Mouse (Mus musculus): ENCODE results near the gene Mthfd1l.

Gene Mthfd1l

DNA sequence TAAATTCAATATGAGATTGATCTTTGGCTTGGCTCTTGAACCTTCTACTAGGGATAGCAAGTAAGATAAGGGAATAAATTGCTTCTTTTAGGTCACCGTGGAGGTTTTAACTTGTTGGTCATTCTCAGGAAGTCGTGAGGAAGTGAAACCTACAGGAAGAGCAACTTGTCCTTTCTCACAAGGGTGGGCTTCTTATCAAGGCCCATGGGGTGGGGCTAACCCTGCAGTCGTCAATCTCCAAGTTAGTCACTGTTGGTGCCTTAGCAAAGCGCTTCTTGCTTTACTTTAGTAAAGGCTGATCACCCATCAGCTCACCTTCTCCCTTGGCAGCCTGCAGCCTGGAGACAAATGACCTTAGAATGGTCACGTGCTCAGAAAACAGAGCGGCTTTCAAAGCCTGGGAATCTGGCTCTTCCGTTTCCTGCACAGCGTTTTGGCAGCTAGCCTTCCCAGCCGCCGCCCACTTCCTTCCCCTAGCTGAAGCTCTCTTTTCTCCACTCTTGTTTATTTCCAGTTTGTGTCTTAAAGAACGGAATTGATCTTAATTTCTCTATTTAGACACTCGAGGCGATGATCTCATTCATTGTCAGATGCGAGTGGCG, 106.8 kb downstream of the Mthfd1l start:
- peak; percentile 65 for DNase-seq (ENCODE audit: low read depth, low spot score)

- DNase-seq (ENCODE audit: low read depth, low spot score), result no peak
Observed at GRCm38 (mm10) chr10:4083609-4084008, 110.7 kb downstream of the Mthfd1l start.

DNA sequence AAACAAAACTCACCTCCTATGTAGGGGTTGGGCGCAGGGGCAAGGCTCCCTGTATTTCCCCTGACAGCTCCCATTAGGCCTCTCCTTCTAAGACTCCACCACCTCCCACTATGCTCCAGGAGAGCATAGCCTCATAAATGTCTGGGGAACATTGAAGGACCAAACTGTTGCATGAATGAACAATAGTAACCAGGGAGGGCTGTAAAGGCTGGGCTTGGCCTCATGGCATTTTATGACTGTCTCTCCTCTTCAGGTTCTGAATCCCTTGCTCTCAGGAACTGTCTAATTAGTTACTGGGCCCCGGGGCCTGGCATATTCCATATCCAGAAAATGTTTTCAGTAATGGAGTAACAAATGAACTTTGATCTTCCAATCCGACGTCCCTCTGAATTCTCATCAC, 112.0 kb downstream of the Mthfd1l start:
- no peak for DNase-seq (ENCODE audit: low read depth, low spot score)

DNA sequence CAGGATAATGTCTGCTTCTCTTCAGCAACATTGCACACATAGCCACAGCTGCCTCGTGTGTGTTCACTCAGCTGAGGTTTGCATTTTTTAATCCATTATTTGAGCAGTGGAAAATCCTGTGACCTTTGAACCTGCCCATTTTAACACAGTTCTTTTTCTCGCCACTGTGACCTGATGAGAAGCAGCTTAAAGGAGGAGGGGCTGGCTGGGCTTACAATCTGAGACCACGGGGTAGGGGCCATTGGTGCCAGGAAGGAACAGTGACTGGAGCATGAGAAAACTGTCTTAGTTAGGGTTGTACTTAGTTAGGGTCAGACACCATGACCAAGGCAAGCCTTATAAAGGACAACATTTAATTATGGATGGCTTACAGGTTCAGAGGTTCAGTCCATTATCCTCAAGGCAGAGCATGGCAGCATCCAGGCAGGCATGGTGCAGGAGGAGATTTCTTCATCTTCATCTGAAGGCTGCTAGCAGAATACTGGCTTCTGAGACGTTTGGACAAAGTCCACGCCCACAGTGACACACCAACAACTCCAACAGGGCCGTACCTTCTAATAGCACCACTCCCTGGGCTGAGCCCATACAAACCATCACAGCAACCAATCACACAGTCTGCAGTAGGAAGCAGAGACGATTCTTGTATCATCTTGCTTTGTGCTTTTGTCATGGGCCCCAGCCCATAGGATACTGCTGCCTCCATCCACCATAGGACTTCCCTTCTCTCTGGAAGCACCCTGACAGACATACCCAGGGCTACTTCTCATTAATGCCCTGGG, 112.6 kb downstream of the Mthfd1l start:
- DNase-seq (ENCODE audit: low read depth, low spot score), result no peak

- no peak for DNase-seq (ENCODE audit: low read depth, low spot score)
Observed at GRCm38 (mm10) chr10:4087563-4087962, 114.6 kb downstream of the Mthfd1l start.

GRCm38 (mm10) chr10:4088744-4089414, 116.0 kb downstream of the Mthfd1l start:
- no peak for DNase-seq (ENCODE audit: low read depth, low spot score)

DNA sequence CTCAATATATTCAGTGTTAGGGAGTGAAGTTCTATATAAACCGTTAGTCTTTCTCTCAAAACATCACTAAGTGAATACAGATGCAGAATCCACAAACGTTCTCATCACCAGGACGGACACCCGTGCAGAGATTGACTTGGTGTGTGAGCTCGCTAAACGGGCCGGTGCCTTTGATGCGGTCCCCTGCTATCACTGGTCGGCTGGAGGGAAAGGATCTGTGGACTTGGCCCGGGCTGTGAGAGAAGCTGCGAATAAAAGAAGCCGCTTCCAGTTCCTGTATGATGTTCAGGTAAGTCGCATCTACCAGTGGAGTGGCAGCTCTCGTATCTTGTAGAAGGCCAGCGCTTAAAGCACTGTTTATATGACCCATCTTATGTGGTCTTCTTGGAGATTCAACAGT, 117.0 kb downstream of the Mthfd1l start:
- DNase-seq (ENCODE audit: low read depth, low spot score), result no peak

DNA sequence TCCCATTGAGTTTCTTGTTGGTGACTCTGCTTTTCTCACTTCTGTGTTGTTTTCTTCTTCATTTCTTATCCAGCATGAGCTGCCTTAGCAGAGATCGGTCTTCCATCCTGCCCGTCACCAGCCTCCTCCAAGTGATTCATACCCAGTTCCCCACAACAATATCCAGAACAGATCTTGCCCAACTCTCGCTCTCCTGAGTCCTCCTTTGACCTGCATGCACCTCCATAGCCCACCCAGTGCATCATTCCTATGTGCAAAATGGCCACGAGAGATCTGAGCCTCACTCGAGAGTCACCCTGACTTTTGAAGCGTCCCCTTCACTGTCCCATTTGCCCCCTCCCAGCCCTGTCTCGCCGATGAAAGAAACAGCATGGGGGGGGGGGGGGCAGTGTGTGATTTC, 120.1 kb downstream of the Mthfd1l start:
- no peak for DNase-seq (ENCODE audit: low read depth, low spot score)

- no peak for DNase-seq (ENCODE audit: low read depth, low spot score)
Observed at GRCm38 (mm10) chr10:4094093-4094817, 121.3 kb downstream of the Mthfd1l start.

DNA sequence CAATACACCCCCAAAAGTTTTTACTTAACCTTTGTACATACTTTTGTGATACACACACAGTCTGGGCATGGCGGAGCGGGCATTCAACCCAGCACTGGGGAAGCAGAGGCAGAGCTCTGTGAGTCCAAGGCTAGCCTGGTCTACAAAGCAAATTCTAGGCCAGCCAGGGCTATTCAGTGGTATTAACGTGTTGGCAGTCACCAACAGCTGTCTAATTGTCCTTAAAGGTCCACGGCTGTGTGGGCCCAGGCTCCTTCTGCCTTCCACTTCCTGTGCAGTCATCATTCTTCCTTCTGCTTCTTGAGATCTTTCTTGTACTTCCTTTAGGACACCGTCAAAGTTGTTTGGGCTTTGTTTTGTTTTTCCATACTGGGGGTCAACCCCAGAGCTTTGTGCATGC, 123.2 kb downstream of the Mthfd1l start:
- DNase-seq (ENCODE audit: low read depth, low spot score), result no peak

DNA sequence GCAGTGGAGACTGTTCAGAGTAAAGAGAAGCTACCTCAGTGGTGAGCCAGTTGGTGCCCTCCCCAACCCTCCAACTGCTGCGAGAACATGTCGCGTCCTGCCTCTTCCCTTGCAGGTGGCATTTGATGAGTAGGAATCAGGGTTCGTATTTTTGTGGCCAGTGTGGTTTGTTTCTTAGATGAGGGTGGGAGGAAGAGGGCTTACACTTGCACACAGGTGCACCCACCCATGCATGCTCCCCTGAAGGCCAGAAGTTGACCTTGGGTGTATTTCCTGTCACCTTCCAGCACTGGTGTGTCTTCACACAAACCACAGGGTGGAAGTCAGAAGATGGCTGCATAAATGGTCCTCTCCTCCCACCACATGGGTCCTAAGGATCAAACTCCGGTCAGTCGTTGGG, 127.1 kb downstream of the Mthfd1l start:
- no peak for DNase-seq (ENCODE audit: low read depth, low spot score)

DNA sequence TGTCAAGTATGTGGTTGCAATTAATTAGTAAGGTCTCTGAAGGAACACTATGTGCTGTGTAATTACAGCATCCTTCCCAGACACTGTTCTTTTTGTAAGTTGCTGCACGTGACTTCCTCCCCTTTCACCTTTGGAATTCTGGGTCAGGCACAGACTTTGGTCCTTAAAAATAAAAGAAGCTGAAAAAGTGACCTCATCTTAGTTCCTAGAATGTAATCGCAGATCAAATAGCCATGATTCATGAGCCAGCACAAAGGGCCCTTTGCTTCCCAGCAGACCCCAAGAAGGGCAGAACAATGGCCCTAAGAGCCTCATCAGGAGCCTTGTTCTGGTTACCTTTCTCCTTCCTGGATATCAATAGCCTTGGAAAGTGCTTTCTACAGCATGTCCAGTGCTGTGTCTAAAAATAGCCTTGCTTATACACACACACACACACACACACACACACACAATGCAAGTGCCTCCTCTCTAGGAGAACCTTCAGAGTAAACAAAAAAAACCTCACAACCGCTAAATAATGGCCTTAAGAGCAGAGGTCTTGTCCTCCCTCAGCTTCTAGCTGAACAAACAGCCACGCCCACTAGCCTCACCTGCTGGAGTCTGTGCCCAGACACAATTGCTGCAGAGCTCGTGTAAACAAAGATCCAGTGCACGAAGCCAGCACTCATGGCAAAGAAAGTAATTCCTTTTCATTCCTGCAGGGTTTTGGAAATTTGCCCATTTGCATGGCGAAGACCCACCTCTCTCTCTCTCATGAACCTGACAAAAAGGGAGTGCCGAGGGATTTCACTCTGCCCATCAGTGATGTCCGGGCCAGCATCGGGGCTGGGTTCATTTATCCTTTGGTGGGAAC, 133.0 kb downstream of the Mthfd1l start:
- DNase-seq (ENCODE audit: low read depth, low spot score), result no peak

DNA sequence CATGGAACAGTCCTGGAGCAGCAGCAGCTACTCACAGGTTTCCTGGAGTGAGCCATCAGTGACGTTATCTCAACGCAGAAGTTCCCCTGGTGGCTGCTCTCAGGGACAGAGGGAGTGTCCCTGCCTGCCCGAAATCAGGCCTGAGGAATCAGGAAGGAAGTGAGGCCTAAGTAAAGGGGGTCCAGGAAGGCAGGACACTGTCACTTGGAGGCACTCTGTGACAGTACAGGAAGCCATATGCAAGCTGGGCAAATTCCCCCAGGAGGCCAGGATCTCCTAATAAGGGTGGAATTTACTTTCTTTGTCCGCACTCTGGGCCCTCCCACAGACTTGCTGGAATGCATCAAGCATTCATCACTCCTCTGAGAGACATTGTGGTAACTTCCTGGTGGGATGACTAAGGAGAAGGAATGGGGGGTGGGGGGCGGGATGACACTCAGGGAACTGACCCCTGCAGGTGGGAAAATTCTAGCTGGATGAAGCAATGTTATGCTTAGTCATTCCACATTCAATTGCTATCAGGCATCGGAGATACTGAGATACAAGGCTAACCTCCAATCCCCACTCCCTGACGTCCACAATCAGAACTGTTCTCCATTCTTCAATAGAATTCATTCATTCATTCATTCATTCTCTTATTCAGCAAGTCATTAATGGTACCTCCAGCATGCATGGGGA, 134.9 kb downstream of the Mthfd1l start:
- peak; percentile 30 for DNase-seq (ENCODE audit: low read depth, low spot score)

- DNase-seq (ENCODE audit: low read depth, low spot score), result no peak
Observed at GRCm38 (mm10) chr10:4108462-4108861, 135.5 kb downstream of the Mthfd1l start.

DNA sequence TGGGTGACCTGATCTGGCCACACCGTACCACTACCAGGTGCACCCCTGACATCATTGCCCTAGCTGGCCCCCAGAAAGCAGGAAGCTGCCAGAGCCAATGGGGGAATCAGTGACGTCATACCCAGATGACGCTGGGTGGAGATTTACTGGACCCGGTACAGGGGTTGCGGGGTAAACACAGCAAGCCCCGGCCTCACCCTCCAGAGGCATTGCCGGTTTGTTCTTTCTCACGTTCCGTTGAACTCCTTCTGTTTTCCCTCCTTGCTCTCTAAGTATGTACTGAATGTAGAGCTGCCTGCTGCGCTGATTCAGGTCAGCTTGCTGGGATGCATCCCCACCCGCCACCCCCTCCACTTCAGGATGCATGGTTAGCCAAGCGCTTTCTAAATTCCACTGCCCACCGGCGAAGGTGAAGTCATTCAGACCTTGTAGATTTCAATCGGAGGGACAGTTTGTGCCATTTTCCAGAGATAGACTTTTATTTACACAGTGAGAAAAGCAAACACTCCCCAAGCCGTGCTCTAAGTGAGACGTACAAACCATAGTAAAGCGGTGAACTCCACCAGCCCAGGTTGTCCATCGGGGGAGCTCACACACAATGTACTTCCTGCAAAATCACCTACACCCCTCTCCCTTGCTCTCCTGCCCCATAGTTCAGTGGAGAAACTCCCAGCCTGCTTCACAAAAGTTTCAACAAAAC, 138.3 kb downstream of the Mthfd1l start:
- no peak for DNase-seq (ENCODE audit: low read depth, low spot score)

- DNase-seq (ENCODE audit: low read depth, low spot score), result no peak
Observed at GRCm38 (mm10) chr10:4111795-4112139, 138.8 kb downstream of the Mthfd1l start.

- no peak for DNase-seq (ENCODE audit: low read depth, low spot score)
Observed at GRCm38 (mm10) chr10:4112611-4113327, 139.9 kb downstream of the Mthfd1l start.

DNA sequence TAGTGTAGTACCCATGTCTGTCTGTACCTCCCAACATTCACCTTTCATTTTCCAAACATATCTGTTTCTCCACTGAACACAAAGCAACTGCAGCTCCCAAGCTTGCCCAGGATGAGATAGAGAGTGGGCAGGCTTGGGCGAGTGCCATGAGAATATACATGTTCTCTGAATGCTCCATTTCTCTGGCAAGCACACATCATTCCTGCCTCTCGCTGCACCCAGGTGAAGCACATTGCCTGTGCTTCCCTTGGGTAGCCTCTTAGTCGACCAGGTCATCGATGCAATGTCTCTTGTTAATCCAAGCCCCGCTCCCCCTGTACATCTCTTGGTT, 140.4 kb downstream of the Mthfd1l start:
- DNase-seq (ENCODE audit: low read depth, low spot score), result no peak

DNA sequence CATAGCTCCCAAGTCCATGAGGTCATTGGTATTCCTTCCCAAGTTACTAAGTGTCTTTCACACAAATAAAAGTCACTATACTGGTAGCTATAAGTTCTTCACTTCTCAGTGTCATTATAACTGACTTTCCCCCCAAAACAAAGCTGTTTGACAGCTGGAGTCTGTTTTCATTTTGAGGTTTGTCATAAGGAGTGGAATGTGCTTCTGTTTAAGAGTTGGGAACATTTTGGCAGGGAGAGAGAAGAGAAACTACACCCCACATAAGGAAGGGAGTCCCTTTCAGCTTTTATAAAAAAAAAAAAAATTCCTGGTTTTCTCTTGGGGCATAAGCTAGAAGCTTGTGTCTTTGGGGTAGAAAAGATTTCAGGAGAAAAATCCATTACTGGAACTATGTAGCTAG, 143.7 kb downstream of the Mthfd1l start:
- DNase-seq (ENCODE audit: low read depth, low spot score), result no peak

DNA sequence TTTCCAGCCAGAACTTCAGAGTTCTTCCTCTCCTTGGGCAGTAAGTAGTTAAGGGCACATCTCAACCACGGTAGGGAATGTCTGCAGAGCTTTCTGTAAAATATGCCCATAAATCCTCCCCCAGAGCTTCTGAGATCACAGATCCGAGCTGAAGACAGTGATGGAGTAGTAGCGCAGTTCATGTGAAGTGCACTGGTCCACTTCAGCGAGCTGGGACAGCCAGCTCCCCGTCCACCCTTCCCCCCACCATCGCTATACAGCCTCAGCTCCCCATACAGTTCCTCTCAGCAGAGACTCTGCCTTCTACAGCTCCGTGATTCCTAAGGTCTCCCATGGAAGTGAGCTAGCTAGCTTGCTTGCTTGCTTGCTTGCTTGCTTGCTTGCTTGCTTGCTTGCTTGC, 144.2 kb downstream of the Mthfd1l start:
- DNase-seq (ENCODE audit: low read depth, low spot score), result no peak
